Mouse (Mus musculus): ENCODE data around the gene Dhx32. TPM values are rescaled to one million over a fixed set of nuclear protein-coding genes. Genes with fewer than 3 reads are reported as not detected.

Dhx32 gene
- total RNA-seq (2015; ENCODE audit: low replicate concordance) (4.2 and 24.2 TPM in 2 replicates), total RNA-seq (2017; ENCODE audit: low replicate concordance) (4.8 and 10.5 TPM in 2 replicates)

DNA sequence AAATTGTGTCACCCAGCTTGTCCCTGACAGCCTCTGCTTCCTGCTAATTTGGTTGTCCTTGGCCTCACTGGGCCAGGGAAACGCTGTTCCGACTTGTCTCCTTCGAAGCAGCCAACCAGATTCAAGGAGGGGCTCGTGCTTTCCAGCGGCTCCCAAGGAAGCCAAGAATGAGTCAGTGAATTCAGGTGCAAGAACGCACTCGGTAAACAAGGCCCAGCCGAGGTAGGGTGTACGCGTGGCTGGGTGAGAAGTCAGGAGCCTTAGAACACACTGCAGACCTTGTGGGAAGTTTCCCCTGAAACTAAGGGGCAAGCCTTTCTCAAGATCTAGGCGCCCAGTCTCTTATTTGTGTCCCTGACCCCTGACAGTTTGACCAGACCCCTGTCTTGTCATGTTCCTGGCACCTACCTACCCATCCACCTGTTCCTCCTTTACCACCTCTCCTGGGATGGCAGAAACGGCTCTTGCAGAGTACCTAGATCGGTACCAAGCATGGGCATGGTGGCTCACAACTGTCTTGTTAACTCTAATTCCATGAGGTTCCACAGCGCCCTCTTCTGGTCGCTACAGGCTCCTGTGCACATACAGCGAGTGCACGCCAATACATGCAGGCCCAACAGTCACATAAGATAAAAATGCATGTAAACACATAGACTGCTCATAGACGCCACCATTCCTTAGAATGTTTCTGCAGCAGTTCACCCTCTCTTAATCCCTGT, at the start of gene Dhx32:
Gene Dhx32, minus strand, starts transcription at position 10 of the 719 bp plus-strand sequence.
- peak; percentile 83 for ATAC-seq (replicated peaks; ENCODE audit: low FRiP score, poor library complexity, severe bottlenecking)

DNA sequence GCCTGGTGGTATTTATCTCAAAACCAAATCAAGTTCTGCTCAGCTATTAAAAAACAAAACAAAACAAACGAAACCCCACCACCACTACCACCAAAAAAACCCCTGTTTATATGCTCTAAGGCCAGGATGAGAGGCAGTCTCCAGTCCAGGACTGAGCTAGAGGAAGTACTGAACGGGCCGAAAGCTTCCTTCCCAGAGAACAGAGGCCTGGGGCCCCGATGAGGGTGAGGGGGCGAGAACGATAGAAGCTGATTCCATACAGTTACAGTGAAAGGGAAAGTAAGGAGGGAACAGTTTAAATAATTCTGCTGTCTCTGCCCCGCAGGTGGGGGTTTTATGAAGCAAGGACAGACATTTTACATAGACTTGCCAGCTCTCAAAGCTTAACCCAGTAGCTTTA, 47.1 kb upstream of the Dhx32 start:
- ATAC-seq (replicated peaks; ENCODE audit: low FRiP score, poor library complexity, severe bottlenecking): no peak

DNA sequence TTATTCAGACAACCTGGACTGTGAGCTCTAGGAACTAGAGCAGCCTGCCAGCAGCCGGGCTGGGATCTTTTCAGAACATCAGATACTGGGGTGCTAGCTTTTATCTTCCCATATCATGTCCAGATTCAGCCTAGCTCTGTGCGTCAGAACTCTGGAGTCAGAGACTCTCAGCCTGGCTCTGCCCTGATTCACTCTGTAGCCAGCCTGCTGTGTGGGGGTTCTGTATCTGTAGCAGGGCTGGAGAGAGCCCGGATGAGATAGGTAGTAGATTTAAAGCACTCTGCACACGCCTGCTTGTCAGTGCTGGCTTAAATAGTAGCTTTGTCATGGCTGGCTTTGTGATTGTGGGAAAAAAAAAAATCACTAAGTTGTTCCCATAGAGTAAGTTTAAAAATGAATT, 46.0 kb upstream of the Dhx32 start:
- ATAC-seq (replicated peaks; ENCODE audit: low FRiP score, poor library complexity, severe bottlenecking): no peak

DNA sequence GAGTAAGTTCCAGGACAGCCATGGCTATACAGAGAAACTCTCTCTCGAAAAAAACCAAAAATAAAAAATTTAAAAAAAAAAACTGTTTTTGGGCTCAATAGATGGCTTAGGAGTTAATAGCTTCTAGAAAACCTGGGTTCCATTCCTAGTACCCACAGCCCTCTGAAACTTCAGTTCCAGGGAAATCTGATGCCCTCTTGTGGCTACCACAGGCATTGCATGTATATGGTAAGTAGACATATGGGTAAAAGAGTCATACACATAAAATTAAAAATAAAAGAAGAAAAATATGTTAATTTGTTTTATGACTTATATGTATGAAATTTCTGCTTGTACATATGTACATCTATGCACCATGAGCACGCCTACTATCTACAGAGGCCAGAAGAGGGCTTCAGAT, 42.1 kb upstream of the Dhx32 start:
- no peak; the same call in 1 of the 2 replicates for ATAC-seq (replicated peaks; ENCODE audit: low FRiP score, poor library complexity, severe bottlenecking)

DNA sequence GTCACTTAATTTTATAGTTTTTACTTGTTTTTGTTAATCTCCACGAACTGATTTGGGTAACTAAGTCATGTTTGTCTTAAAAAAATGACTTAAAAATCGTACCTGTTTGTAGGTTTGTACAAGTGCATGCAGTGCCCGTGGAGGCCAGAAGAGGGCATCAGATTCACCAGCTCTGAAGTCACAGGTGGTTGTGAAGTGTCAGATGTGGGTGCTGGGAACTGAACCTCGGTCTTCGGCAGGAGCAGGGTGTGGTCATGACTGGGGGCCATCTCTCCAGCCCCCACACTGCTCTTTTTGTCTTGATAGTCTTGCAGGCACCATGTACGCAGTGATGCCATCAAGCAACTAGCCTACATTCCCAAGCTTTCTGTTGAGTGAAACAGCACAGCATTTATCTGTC, 41.2 kb upstream of the Dhx32 start:
- no peak for ATAC-seq (replicated peaks; ENCODE audit: low FRiP score, poor library complexity, severe bottlenecking)

DNA sequence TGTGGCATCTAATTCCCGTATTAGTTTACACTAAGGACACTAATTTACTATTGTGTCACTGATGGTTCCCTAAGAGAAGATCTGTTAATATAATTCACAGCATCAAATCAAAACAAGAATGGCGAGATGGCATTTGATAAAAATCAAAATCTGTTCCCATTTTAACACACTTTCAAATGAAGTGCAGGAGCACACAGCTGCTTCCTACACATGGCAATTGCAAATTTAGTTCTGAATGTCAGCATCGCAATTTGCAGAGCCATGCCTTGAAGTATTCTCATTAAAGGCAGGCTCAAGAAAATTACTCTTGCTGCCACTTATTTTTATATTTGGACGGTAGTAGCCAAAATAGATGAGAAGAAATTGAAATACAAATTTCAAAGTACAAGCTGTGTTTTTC, 30.8 kb upstream of the Dhx32 start:
- no peak for ATAC-seq (replicated peaks; ENCODE audit: low FRiP score, poor library complexity, severe bottlenecking)

DNA sequence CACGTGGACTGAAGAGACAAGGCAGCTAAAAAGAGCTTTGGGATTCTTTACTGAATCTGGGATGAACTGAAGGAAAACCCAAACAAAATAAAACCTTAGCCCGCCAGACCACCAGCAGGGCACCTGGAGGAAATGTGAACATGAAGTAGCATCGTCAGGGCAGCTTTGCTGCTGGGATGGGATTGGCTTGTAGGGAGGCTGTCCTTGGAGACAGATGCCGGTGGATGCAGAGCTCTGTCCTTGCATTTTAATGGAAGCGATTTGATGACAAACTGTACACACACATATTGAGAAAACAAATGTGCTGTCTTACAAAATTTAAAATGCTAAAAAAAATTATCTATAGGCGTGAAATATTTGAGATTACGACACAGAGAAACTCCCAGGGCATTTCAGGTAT, 30.4 kb upstream of the Dhx32 start:
- no peak for ATAC-seq (replicated peaks; ENCODE audit: low FRiP score, poor library complexity, severe bottlenecking)

DNA sequence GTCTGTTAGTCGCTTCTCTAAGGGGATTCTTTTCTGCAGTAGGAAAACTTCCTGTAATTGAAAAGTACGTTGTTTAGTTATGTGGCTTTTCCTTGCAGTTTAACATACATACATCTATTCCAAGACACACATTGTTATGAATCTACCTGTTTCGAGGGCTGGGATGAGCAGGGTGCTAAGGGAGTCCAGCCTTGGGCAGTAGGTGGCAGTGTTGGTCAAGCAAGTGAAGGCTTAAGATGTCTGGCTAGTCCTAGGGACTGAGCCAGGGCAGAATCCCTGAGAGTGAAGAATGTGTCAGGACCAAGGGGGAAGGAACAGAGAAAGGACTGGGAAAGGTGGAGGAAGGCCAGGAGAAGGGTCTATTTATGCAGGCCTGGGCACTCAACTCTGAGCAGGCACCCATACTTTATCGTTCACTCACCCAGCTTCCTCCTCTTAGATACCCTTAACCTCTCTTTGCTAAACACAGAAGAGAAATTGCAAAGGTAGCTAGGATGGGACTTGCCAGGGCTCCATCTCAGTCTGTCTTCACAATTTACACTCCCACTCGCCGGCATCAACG, 23.2 kb upstream of the Dhx32 start:
- no peak; the same call in 1 of the 2 replicates for ATAC-seq (replicated peaks; ENCODE audit: low FRiP score, poor library complexity, severe bottlenecking)

DNA sequence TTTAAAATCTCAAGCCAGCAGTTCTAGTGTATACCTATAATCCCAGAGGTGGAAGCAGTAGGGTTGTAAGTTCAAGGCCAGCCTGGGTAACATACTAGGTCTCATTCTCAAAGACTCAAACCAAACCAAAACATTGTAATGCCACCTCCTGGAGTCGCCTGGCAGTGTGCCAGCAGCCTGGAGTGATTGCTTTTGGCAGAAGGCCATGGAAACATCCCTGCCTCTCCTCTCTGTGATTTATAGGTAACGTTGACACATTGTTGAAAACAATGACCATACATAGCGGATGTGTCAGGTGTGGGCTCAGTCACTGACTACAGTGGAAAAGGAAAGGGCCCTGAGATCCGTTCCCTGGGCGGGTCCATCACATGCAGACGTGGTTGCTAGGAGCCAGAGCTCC, 19.3 kb upstream of the Dhx32 start:
- ATAC-seq (replicated peaks; ENCODE audit: low FRiP score, poor library complexity, severe bottlenecking): no peak

DNA sequence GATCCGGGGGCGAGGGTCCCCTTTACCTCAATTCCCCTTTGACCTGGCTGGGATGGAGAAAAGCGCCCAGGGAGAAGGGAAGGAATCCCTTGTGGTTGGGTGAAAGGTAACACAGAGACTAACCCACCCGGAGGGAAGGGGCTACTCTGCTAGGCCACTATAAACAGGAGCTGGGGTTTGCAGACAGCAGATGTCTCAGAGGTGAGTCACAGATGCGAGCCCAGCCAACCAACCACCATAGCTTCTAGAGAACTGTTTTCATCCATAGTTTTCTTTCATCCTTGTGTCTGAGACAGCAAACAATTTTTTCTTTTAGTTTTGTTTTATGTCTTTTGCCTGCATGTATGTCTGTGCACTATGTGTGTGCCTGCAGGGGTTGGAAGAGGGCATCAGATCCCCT, 17.4 kb upstream of the Dhx32 start:
- no peak for ATAC-seq (replicated peaks; ENCODE audit: low FRiP score, poor library complexity, severe bottlenecking)

DNA sequence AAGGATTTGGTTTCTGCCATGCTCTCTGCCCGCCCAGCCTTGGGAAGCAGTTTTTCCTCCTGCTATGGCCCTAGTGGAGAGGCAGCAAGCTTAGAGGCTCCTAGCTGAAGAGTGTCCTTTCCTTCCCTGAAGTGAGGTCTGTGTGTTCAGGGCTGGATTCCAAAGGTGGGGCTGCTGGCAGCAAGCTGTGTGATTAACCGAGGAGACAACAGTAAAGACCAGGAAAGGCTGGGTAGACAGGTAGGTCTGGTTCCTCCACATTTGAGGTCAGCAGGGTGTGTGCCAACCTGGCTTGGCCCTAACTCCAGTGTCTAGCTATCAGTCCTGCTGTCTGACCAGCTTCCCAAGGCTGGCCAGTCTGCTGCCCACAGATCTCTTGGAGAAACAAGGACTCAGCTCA, 12.2 kb upstream of the Dhx32 start:
- ATAC-seq (replicated peaks; ENCODE audit: low FRiP score, poor library complexity, severe bottlenecking): no peak

DNA sequence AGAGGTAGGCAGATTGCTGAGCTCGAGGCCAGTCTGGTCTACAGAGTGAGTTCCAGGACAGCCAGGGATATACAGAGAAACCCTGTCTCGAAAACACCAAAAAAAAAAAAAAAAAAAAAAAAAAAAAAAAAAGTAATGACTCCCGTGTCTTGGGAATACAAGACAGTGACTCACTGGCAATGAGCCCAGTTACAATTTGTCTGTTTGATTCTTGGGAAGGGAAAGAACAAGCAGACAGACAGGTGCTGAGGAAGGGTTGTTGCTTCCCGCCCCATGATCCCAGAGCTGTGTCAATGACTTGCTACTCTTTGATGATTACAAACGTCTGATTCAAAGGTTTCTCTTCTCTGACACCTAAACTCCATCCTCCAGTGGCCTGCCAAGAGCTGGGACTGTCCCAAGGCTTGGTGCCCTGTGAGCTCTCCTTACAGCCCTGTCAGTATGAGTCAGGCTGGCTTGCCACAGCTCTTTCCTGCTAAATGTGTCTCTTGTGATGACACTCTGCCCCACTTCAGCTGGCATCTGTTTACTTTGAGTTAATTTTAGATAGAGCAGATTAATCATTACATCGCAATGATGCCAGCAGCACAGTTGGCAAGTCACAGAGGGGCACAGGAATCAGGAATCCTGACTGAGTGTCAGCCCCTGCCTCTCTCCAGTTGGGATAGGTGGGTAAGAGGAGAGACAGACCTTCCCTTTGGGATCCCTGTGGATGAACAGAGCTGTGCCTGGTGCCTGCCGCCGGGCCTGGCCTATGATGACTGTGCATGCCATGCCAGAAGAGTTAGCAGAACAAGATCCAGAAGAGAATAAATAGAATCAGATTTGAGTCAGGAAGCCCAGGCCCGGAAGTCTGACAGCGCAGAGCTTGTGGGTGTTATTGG, 11.0 kb upstream of the Dhx32 start:
- no peak for ATAC-seq (replicated peaks; ENCODE audit: low FRiP score, poor library complexity, severe bottlenecking)

DNA sequence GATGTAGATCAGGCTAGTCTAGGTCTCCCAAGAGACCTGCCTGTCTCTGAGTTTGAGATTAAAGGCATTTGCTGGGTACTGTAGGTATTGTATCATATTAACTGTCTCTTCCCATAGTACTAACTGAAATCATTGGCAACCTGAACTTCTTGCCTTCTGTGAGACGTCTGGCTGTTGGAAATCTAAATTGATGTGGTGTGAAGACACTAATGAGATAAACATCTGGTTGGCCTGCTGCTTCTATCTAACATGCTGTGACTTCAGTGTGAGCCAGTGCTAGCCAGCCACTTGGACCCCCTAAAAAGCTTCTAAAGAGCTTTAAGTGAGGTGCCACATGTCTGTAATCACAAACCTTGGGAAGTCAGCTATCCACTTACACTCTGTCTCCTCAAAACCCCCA, 10.2 kb upstream of the Dhx32 start:
- no peak for ATAC-seq (replicated peaks; ENCODE audit: low FRiP score, poor library complexity, severe bottlenecking)

DNA sequence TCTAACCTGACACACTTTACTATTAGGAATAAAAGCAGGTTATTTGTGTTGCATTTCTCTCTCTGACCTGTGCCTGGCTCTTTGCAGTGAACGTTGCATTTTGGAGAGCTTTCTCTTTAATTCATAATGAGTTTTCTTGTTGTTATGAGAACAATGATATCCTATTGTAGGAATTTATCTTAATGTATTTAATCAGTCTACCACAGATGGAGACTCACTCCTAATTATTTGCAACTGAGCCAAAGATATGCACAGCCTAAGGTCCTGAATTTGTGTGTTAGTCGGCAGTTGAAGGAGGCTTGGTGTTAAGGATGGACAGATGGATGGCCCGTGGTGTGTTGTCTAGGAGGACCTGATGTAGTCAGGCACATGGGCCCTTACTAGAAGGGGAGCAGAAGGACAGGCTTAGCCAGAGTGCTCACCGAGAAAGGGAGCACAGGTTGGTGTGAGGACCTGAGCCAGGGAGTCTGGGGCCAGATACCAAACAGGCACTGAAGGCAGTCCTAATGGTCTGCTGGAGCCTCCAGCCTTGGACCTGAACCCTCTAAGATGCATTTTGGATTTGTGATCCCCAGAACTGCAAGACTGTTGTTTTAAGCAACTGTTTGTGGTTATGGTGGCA, 8.2 kb upstream of the Dhx32 start:
- ATAC-seq (replicated peaks; ENCODE audit: low FRiP score, poor library complexity, severe bottlenecking): no peak

DNA sequence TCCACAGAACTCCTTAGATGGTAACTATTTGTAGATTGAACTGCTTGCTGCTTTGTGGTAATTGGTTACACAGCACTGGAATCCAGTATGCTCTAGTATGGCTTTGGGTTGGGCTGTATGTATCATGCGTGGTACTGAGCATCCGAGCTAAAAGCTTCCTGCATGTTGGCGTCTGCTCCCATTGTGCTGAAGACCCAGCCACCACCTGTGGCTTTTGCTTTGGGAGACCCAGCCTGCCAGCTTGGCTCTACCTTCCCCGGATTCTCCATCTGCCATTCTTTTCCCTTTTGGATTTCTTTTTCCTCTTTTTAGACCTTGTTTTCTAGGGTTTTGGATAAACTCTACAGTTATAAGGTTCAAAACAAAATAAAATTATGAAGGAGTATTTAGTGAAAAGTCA, 7.6 kb upstream of the Dhx32 start:
- ATAC-seq (replicated peaks; ENCODE audit: low FRiP score, poor library complexity, severe bottlenecking): no peak

DNA sequence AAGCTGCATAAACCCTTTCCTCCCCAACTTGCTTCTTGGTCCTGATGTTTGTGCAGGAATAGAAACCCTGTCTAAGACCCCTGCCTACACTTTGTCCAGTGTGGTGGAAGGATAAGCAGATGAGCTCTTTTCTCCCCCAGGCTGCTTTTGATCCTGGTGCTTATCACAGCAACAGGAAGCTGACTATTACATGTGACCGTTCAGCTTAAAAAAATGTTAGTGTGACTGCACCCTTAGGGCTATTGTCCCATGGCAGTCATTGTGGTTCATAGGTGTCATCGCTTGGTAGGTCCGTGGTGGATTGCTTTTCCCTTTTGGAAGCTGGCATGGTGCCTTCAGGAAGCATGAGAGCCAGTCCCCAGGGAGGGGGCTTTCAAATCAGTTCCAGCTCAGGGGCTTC, 5.6 kb upstream of the Dhx32 start:
- no peak; the same call in 1 of the 2 replicates for ATAC-seq (replicated peaks; ENCODE audit: low FRiP score, poor library complexity, severe bottlenecking)

DNA sequence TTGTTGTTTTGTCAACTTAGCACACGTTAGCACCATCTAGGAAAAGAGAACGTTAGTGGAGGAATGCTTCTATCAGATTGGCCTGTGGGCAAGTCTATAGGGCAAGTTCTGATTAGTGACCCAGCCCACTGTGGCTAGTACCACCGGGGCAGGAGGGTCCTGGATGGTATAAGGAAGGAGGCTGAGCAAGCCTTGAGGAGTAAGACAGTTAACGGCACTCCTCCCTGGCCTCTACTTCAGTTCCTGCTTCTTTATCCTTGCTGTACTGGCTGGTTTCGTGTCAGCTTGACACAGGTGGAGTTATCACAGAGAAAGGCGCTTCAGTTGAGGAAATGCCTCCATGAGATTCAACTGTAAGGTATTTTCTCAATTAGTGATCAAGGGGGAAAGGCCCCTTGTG, 5.0 kb upstream of the Dhx32 start:
- no peak for ATAC-seq (replicated peaks; ENCODE audit: low FRiP score, poor library complexity, severe bottlenecking)

DNA sequence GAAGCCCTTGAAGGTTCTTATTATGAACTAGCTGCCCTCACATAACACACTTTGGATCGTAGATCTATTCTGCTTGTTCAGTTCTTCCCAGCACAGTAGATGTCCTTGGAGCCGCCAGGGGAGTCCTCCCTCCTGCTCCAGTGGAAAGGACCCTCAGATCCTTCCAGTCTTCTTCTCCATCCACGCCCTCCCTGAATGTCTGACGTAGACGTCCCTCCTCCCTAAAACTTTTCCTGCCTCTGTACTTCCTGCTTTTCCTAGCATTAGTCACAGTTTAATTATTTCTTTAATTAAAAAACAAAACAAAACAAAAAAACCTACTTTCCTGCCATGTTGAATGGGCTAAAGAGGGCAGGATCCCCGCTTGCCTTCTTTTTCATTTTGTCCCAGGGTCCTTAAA, 535 bp downstream of the Dhx32 start:
- ATAC-seq (replicated peaks; ENCODE audit: low FRiP score, poor library complexity, severe bottlenecking): no peak

DNA sequence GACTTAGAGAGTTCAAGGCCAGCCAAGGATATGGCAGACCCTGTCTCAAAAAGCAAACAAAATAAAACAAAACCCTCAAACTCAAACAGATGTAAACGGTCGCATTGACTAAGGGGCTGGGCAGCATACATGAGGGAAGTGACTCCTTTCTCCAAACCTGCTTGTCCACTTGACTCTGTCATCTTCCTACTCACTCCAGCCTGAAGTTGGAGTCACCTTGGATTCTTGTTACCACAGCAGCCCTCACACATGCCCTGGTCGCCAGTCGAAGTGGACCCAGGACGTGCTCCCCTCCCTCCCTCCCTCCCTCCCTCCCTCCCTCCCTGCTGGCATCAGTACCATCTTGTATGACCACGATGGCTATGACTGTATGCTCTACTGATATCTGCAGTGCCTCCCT, 943 bp downstream of the Dhx32 start:
- ATAC-seq (replicated peaks; ENCODE audit: low FRiP score, poor library complexity, severe bottlenecking): no peak

DNA sequence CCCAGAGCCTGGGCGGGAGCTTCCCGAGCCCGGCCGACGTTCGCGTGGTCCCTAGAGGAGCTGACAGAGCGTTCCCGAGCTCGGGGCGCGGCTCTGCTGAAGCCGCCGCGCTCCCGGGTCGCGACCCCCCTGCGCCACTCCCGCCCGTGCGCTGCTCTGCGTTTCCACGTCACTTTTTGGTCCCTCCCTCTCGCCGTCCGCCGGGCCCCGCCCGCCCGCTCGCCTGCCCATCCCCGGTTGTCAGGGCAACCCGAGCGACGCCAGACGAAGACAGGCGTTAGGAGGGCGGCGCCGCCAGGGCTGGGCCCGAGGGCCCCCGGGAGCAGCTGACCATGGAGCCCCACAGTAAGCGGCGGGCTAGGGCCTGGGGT, 5.9 kb downstream of the Dhx32 start, which contains the start of gene Fank1:
Gene Fank1, plus strand, starts transcription at position 236 of the 371 bp plus-strand sequence.
- ATAC-seq (replicated peaks; ENCODE audit: low FRiP score, poor library complexity, severe bottlenecking): peak; percentile 95
